Mouse (Mus musculus): Measurements from ENCODE around the gene Macrod2.

DNA sequence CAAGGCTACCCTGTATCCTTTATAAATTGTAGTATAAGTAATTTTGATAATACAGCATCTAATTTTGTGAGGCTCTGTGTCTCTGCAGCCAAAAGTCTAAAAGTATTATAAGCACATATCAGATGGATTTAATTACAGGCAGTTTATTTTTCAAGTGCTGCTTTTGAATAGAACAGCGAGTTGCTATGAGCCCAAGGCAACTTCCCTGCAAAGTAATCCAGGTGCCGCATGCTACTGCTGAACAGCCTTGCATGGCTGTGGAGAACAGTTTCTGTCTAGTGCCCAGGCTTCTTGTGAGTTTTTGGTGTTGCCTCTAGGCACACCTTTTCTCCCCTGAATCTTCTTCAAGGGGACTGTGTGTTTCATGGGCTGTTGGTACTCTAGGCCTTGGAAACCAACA is 517.8 kb downstream of the Macrod2 start:
- no peak for TF ChIP-seq CTCF (IDR thresholded peaks at IDR 0.05)
- TF ChIP-seq EP300 (IDR thresholded peaks at IDR 0.05): no peak

Measured in lung, postnatal 0 days (tissue).